Comparison of ENCODE assay signal across 28 mouse cellular contexts in genomic region chr7:83643581-83643980, GRCm38 (mm10). TPM values are rescaled to one million over a fixed set of nuclear protein-coding genes. Genes with fewer than 3 reads are reported as not detected.
DNase-seq lines count a peak whose midpoint lies in the region; ATAC-seq and TF ChIP-seq lines count a peak whose summit lies in the region.
"Had no signal": no experiment of that assay in that cellular context is flagged by ENCODE, and none has a peak within 500 bp of the region (broad histone marks: within the 10 kb centered on the region; RNA-seq: fewer than 3 reads in every experiment).

No protein-coding gene starts in this region.

- no peaks in the 10 kb centered on the region for H3K27me3 ChIP-seq in cerebellum, adult 2 months (ENCODE audit: control insufficient read depth, insufficient read depth, low read length)
- H3K27me3 ChIP-seq in heart, embryonic 14.5 days (ENCODE audit: control insufficient read depth, insufficient read depth, low read length): no peaks in the 10 kb centered on the region
- H3K27me3 ChIP-seq: forebrain, embryonic 13.5 days; heart, embryonic 12.5 days had no signal

- no peak overlapping the region for H3K9ac ChIP-seq in heart, embryonic 14.5 days (ENCODE audit: low read length)
- H3K9ac ChIP-seq: forebrain, embryonic 13.5 days; heart, embryonic 12.5 days; hindbrain, embryonic 14.5 days had no signal

- H3K4me1 ChIP-seq in cerebellum, adult 2 months (ENCODE audit: control insufficient read depth, insufficient read depth, low read length): no peaks in the 10 kb centered on the region; the same call in 1 of the 2 replicates
- peaks cover 17 to 32% of the 10 kb centered on the region in 2 experiments for H3K4me1 ChIP-seq in heart, embryonic 14.5 days (ENCODE audit: control insufficient read depth in 2 of 2, insufficient read depth in 2 of 2, low read length in 2 of 2)
- H3K4me1 ChIP-seq: forebrain, embryonic 13.5 days had no signal

- no peak for TF ChIP-seq POLR2A in cerebellum, adult 2 months (IDR thresholded peaks at IDR 0.05; ENCODE audit: borderline replicate concordance, insufficient read depth, low read length)

- ATAC-seq in heart, embryonic 14.5 days (ENCODE audit: insufficient number of reproducible peaks, insufficient read depth, low FRiP score, low read depth): peak; percentile 32; the same call in 1 of the 2 replicates
- ATAC-seq: forebrain, embryonic 13.5 days; forebrain, embryonic 16.5 days; hindbrain, postnatal 0 days; inflammation-experienced regulatory T-cells, adult 6 months; intestine, embryonic 16.5 days had no signal

- H3K4me3 ChIP-seq in cerebellum, adult 2 months (replicated peaks; ENCODE audit: insufficient read depth, low read depth, low read length): no peak overlapping the region
- no peak overlapping the region for H3K4me3 ChIP-seq in heart, embryonic 14.5 days (ENCODE audit: control insufficient read depth in 1 of 2, insufficient read depth in 1 of 2, low read depth in 1 of 2, low read length in 2 of 2)
- H3K4me3 ChIP-seq: forebrain, embryonic 10.5 days; forebrain, embryonic 13.5 days; heart, adult 2 months; heart, embryonic 12.5 days had no signal

- DNase-seq in cerebellum, adult 2 months: peak in 1 of 2 experiments; percentile 46
- no peak for DNase-seq in cerebellum, adult 11 months
- DNase-seq in heart, adult 9 months (ENCODE audit: low spot score in 2 of 2): no peak
- peak; percentile 14 for DNase-seq in thymus, postnatal 4 days
- no peak for DNase-seq in thymus, postnatal 36 days
- DNase-seq in right cerebral cortex, postnatal 10 days (ENCODE audit: low spot score in 2 of 2): no peak
- DNase-seq in gastrocnemius, postnatal 4 days (ENCODE audit: low spot score in 2 of 2): no peak
- DNase-seq: adrenal gland, adult 2 months; adrenal gland, postnatal 14 days; B cell, adult 2 months; cerebellum, adult 11-12 months; cerebellum, adult 9-10 months; cerebellum, postnatal 14 days; gastrocnemius, postnatal 10 days; gastrocnemius, postnatal 36 days; heart, adult 2 months; heart, postnatal 10 days; heart, postnatal 4 days had no signal

- no peaks in the 10 kb centered on the region for H3K9me3 ChIP-seq in heart, embryonic 14.5 days (ENCODE audit: control insufficient read depth, low read length)
- H3K9me3 ChIP-seq: forebrain, embryonic 10.5 days; forebrain, embryonic 13.5 days; heart, embryonic 12.5 days had no signal

- H3K27ac ChIP-seq in cerebellum, adult 2 months (ENCODE audit: insufficient read depth, low read length): 0 out of 2 replicates have a peak overlapping the region, but pooled peaks have one; percentile 19
- H3K27ac ChIP-seq in heart, embryonic 14.5 days (replicated peaks in 1 of 2; ENCODE audit: control insufficient read depth in 1 of 2, insufficient read depth in 1 of 2, low read depth in 2 of 2, low read length in 2 of 2): peak overlapping the region in 1 of 2 experiments; percentile 43; a peak in 1 of 4 replicates
- H3K27ac ChIP-seq: forebrain, embryonic 10.5 days; forebrain, embryonic 13.5 days; heart, adult 2 months; hindbrain, embryonic 14.5 days; hindbrain, postnatal 0 days had no signal

- peaks cover 63% of the 10 kb centered on the region for H3K36me3 ChIP-seq in heart, embryonic 14.5 days (ENCODE audit: control insufficient read depth, insufficient read depth, low read length)

- WGBS in cerebellum, adult 2 months: 43% methylated on average over 6 of the region's 6 CpGs
- 40% methylated on average over 6 of the region's 6 CpGs for WGBS in heart, embryonic 14.5 days

- no peak overlapping the region for H3K4me2 ChIP-seq in heart, embryonic 14.5 days (ENCODE audit: low read length)
- H3K4me2 ChIP-seq: forebrain, embryonic 13.5 days; heart, embryonic 12.5 days; hindbrain, embryonic 14.5 days had no signal

- no peak for TF ChIP-seq CTCF in cerebellum, adult 2 months (IDR thresholded peaks at IDR 0.05; ENCODE audit: borderline replicate concordance, insufficient read depth, low read depth, low read length)

RNA-seq across cellular contexts. Expression of gene Stard5, which starts 11.8 kb away (rescaled TPM):
- 31.0 and 33.5 TPM in 2 replicates for polyA plus RNA-seq in cerebellum, adult 2 months (2012; rRNA removed)
- polyA plus RNA-seq in heart, embryonic 14.5 days (2014; fragmentation: Nextera tagmentation; extraction: Ambion mirVana): 30.9 and 33.0 TPM in 2 replicates
- total RNA-seq in gastrocnemius, postnatal 4 days (2021): 10 to 100 TPM; 14.9 to 15.3 TPM

RNA-seq across cellular contexts. Expression of gene Tmc3, which starts 58.9 kb away (rescaled TPM):
- 0.61 and 0.84 TPM in 2 replicates for polyA plus RNA-seq in cerebellum, adult 2 months (2012; rRNA removed)
- polyA plus RNA-seq in heart, embryonic 14.5 days (2014; fragmentation: Nextera tagmentation; extraction: Ambion mirVana): 0.38 and 0.90 TPM in 2 replicates
- total RNA-seq in gastrocnemius, postnatal 4 days (2021): 1 to 10 TPM; 1.2 to 2.0 TPM
- total RNA-seq: MEL had no signal
